Mouse (Mus musculus) embryonic facial prominence, embryonic 10.5 days (tissue): ENCODE measurements around the gene Add3. TPM values are rescaled to one million over a fixed set of nuclear protein-coding genes. Genes with fewer than 3 reads are reported as not detected.

ENCODE experiments used
- DNase-seq: peaks from one replicate; pipeline ENCODE4 v3.0.0-alpha.2; 2017; ENCODE audit warnings: low spot score
- H3K27ac ChIP-seq: fragments of 300-500 bp; sonication (generic); replicated peaks from 2 replicates; pipeline ENCODE4 v1.5.1; 2016; ENCODE audit warnings: mild to moderate bottlenecking
- H3K27me3 ChIP-seq: fragments of 300-500 bp; sonication (generic); replicated peaks from 2 replicates; pipeline ENCODE4 v1.6.1; 2016; ENCODE audit warnings: low read depth, mild to moderate bottlenecking; ENCODE audit not compliant: poor library complexity, severe bottlenecking
- H3K36me3 ChIP-seq: fragments of 300-500 bp; sonication (generic); replicated peaks from 2 replicates; pipeline ENCODE4 v1.6.1; 2016; ENCODE audit warnings: mild to moderate bottlenecking, moderate library complexity
- H3K4me1 ChIP-seq: fragments of 300-500 bp; sonication (generic); 2 replicates; pipeline ENCODE4 v1.6.1; 2016
- H3K4me3 ChIP-seq: fragments of 300-500 bp; sonication (generic); 2 replicates; pipeline ENCODE4 v1.5.1; 2016; ENCODE audit warnings: mild to moderate bottlenecking, moderate library complexity
- H3K9me3 ChIP-seq: fragments of 300-500 bp; sonication (generic); 2 replicates; pipeline ENCODE4 v1.6.1; 2016; ENCODE audit warnings: mild to moderate bottlenecking
- WGBS: fragments of 180-500 bp; shearing (Covaris S2); methylation state at CpG from one replicate; pipeline ENCODE4 v1.1.7; 2016; 5-methylcytosine and 5-hydroxymethylcytosine counted together
- polyA plus RNA-seq: library from polyadenylated mRNA; unstranded; fragments of >200 nt; fragmentation: Nextera tagmentation; extraction: Ambion mirVana; gene quantifications from 2 replicates; pipeline ENCODE4 v1.2.1, GENCODE M21; 2016

Add3 gene
- polyA plus RNA-seq, 1 experiment from 2014 or later: 67.2 TPM

DNA sequence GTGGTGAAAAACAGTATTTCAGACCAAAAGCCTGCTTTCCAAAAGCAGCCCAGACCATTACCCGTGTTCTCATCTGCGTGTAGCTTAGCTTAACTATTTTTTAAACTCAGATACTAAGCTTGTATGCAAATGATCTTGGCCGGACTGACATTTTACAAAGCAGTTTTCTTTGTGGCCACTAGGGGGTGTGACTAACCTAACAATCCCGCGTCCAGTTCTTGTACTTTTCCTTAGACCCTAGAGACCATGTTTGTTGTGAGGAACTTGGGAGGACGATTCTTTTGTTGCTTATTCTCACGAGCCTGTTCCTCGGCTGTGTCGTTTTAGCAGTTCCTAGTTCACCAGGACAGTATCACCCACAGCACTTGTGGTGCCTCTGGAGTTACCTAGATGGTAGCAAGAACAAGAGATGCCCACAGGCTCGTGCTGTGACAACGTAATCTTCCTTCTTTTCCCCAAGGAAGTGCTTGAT, 107.8 kb downstream of the Add3 start:
- peak; percentile 57 for DNase-seq
- 18% methylated on average over 11 of the region's 11 CpGs for WGBS
- Histone ChIP-seq H3K27me3 (no peaks in the 10 kb centered on the region), H3K27ac (peak overlapping the region; percentile 68), H3K36me3 (peaks cover 30% of the 10 kb centered on the region), H3K4me3 (no peak overlapping the region), H3K4me1 (peaks cover 4% of the 10 kb centered on the region; the same call in 1 of the 2 replicates), H3K9me3 (no peaks in the 10 kb centered on the region)

GRCm38 (mm10) chr19:53251015-53251414, 110.8 kb downstream of the Add3 start:
- no peak for DNase-seq
- no peak overlapping the region for H3K4me3 ChIP-seq
- peaks cover 6% of the 10 kb centered on the region for H3K36me3 ChIP-seq
- no peaks in the 10 kb centered on the region for H3K9me3 ChIP-seq
- no peak overlapping the region for H3K27ac ChIP-seq
- H3K27me3 ChIP-seq: no peaks in the 10 kb centered on the region
- 94% methylated on average over 7 of the region's 7 CpGs for whole genome bisulfite sequencing
- H3K4me1 ChIP-seq: peaks cover 4% of the 10 kb centered on the region; the same call in 1 of the 2 replicates

DNA sequence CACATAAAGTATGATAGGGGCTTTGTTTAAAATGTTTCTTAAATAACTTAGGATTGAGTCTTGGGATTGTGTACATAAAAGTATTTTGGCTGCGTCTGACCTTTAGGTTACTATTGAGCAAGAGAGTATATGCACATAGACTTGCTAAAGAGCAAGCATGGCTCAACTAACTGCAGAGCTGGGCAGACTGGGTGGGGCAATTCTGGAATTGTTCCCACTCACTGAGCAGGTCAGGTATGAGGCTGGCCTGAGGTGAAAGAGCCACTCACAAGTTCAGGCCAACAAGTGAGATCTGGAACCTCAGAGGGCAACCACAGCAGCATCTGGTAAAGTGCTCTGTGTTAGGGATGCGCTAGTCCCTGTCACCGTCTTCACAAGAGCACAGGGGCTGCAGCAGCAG, 111.4 kb downstream of the Add3 start:
- no peaks in the 10 kb centered on the region for H3K9me3 ChIP-seq
- peaks cover 3% of the 10 kb centered on the region for H3K36me3 ChIP-seq
- DNase-seq: no peak
- no peak overlapping the region for H3K4me3 ChIP-seq
- peaks cover 4% of the 10 kb centered on the region; the same call in 1 of the 2 replicates for H3K4me1 ChIP-seq
- H3K27ac ChIP-seq: no peak overlapping the region
- no peaks in the 10 kb centered on the region for H3K27me3 ChIP-seq
- 92% methylated on average over 3 of the region's 3 CpGs for WGBS

DNA sequence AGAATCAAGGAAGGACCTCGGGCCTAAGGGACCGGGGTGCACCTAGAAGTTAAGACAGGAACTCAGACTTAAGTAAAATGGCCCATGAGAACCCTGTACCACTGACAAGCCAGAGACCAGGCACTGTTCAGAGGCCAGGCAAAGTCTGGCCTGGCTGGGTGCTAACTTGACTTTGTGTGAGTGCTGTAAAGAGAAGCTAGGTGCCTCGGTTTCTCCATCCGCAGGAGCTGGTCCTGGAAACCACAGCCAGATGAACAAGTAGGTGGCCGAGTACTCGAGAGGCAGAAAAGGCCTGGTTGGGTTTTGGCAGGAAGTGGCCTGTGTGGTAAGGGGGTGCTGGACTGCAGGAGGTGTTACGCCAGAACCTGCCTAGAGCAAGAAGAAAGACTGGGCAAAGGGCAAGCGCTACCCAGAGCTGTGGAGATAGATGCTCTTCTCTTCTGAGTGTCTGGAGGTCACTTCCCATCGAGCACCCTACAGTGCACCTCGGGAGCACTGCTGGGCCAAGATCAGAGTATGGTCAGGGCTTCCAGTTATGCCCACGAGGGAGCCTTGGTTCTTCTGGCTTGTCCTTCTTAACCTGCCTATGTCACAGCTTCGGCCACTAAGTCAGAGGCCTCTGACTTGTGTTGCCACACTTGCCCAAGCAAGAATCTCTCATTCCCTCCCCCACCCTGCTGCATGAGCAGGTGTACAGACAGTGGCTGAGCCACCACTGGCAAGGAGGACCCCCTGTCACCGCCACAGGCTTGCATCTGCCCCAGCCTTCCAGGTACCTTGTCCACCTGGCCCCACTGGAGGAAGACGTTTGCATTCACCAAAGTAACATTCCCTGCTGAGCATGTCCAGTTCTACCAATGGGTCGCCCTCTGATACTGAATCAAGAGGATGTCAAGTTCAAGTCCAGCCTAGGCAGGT, 112.1 kb downstream of the Add3 start:
- peaks cover 4% of the 10 kb centered on the region; the same call in 1 of the 2 replicates for H3K4me1 ChIP-seq
- peaks cover 3% of the 10 kb centered on the region for H3K36me3 ChIP-seq
- DNase-seq: no peak
- H3K27me3 ChIP-seq: no peaks in the 10 kb centered on the region
- WGBS: 87% methylated on average over 15 of the region's 15 CpGs
- no peaks in the 10 kb centered on the region for H3K9me3 ChIP-seq
- no peak overlapping the region for H3K27ac ChIP-seq
- no peak overlapping the region for H3K4me3 ChIP-seq

DNA sequence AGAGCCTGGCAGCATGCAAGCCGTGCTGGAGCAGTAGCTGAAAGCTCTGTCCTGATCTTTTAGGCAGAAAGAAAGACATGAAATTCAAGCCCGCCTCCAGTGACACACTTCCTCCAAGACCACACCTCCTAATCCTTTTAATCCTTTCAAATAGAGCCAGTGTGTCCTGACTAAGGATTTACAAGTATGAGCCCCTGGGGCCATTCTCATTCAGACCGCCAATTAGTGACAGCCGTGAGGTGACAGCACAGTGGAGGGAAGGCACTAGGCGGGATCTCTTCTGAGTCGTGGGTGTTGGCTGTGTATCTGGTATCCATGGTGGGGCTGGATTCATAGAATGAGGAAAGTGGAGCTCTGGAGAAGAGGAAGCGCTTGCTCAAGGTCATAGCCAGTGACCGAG, 116.1 kb downstream of the Add3 start:
- Histone ChIP-seq H3K36me3 (no peaks in the 10 kb centered on the region), H3K27me3 (no peaks in the 10 kb centered on the region), H3K9me3 (no peaks in the 10 kb centered on the region), H3K4me1 (peaks cover 10% of the 10 kb centered on the region; the same call in 1 of the 2 replicates), H3K27ac (no peak overlapping the region), H3K4me3 (no peak overlapping the region)
- 81% methylated on average over 8 of the region's 8 CpGs for WGBS
- no peak for DNase-seq

GRCm38 (mm10) chr19:53256991-53257594, 116.8 kb downstream of the Add3 start:
- H3K27ac ChIP-seq: no peak overlapping the region
- 0 out of 2 replicates have a peak, but pooled peaks cover 4% of the 10 kb centered on the region for H3K27me3 ChIP-seq
- no peak overlapping the region for H3K4me3 ChIP-seq
- 85% methylated on average over 7 of the region's 7 CpGs for WGBS
- H3K9me3 ChIP-seq: no peaks in the 10 kb centered on the region
- DNase-seq: no peak
- H3K4me1 ChIP-seq: peaks cover 10% of the 10 kb centered on the region; the same call in 1 of the 2 replicates
- H3K36me3 ChIP-seq: no peaks in the 10 kb centered on the region

DNA sequence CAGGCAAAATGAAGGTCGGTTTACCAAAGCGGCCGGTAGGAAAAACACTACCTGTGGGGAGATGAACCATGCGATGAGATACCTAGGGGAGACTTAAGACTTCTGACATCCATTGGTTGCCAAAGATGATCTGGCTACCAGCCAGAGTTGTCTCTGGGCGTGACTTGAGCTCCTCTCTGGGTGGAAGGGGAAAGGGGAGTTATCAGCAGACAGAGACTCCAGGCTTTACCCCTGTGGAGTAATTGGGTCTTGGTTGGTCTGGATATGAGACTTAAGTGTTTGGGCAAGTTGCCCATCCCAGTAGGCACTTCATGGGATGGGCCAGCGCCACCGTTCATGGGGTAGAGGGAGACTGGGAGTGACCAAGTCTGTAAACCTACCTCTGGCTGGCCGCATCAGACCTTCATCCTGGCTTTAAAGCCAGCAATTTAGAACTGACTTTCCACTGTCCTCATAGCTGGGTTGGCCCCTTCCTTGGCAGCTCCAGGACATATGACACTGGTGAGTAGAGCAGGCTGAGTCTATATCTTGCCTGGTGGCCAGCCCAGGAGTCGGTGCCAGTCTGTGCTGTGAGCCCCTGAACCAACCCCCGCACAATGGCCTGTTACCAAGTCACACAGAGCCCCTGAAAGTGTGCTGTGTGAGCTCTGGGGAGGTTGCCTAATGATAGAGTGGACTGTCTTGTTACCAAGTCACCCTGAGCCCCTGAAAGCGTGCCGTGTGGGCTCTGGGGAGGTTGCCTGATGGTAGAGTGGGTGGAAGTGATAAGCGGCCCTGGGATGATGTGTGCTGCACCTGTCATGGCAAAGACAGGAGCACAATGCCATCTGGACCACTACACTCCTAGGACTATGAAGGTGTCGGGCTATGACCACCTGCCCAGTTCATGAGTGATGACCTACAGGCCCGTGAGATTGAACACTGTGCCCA, 117.7 kb downstream of the Add3 start:
- H3K27me3 ChIP-seq: 0 out of 2 replicates have a peak, but pooled peaks cover 4% of the 10 kb centered on the region
- 0 out of 2 replicates have a peak overlapping the region, but pooled peaks have one; percentile 3 for H3K27ac ChIP-seq
- 93% methylated on average over 15 of the region's 15 CpGs for WGBS
- no peak overlapping the region for H3K4me3 ChIP-seq
- no peak for DNase-seq
- peaks cover 10% of the 10 kb centered on the region; the same call in 1 of the 2 replicates for H3K4me1 ChIP-seq
- H3K9me3 ChIP-seq: no peaks in the 10 kb centered on the region
- no peaks in the 10 kb centered on the region for H3K36me3 ChIP-seq

GRCm38 (mm10) chr19:53258740-53259506, 118.7 kb downstream of the Add3 start:
- Histone ChIP-seq H3K27me3 (0 out of 2 replicates have a peak, but pooled peaks cover 4% of the 10 kb centered on the region), H3K4me3 (no peak overlapping the region), H3K9me3 (no peaks in the 10 kb centered on the region), H3K27ac (0 out of 2 replicates have a peak overlapping the region, but pooled peaks have one; percentile 3), H3K4me1 (peaks cover 14% of the 10 kb centered on the region), H3K36me3 (no peaks in the 10 kb centered on the region)
- 90% methylated on average over 13 of the region's 13 CpGs for WGBS
- no peak for DNase-seq

- no peak for DNase-seq
- H3K4me3 ChIP-seq: no peak overlapping the region
- H3K27ac ChIP-seq: no peak overlapping the region
- H3K4me1 ChIP-seq: peaks cover 20% of the 10 kb centered on the region
- 0 out of 2 replicates have a peak, but pooled peaks cover 4% of the 10 kb centered on the region for H3K27me3 ChIP-seq
- WGBS: 70% methylated on average over 5 of the region's 5 CpGs
- no peaks in the 10 kb centered on the region for H3K9me3 ChIP-seq
- no peaks in the 10 kb centered on the region for H3K36me3 ChIP-seq
Measured at GRCm38 (mm10) chr19:53259541-53259940, 119.3 kb downstream of the Add3 start.

GRCm38 (mm10) chr19:53260261-53260660, 120.0 kb downstream of the Add3 start:
- no peaks in the 10 kb centered on the region for H3K9me3 ChIP-seq
- H3K4me3 ChIP-seq: no peak overlapping the region
- 79% methylated on average over 10 of the region's 10 CpGs for WGBS
- H3K27ac ChIP-seq: no peak overlapping the region
- no peaks in the 10 kb centered on the region for H3K36me3 ChIP-seq
- H3K27me3 ChIP-seq: 0 out of 2 replicates have a peak, but pooled peaks cover 4% of the 10 kb centered on the region
- DNase-seq: no peak
- H3K4me1 ChIP-seq: peaks cover 27% of the 10 kb centered on the region

DNA sequence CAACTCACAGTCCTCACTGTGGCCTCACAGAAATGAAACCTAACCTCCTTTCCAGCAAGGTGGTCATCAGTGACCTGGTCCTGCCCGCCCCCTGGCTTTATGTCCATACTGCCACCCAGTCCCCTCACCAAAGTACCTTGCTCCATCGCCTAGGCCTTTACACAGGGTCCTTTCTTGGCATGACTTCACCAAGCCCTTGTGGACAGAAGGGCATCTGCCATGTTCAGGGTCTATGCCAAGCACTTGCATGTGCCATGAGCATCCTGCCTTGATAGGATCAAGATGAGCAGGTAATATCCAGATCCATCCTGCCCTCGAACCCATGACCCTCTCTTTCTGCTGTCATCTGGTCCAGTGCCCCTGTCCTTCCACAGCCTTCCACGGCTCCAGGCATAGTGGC, 120.6 kb downstream of the Add3 start:
- 89% methylated on average over 4 of the region's 4 CpGs for WGBS
- peaks cover 30% of the 10 kb centered on the region for H3K4me1 ChIP-seq
- H3K9me3 ChIP-seq: no peaks in the 10 kb centered on the region
- H3K4me3 ChIP-seq: no peak overlapping the region
- 0 out of 2 replicates have a peak, but pooled peaks cover 4% of the 10 kb centered on the region for H3K27me3 ChIP-seq
- no peak for DNase-seq
- no peaks in the 10 kb centered on the region for H3K36me3 ChIP-seq
- H3K27ac ChIP-seq: no peak overlapping the region
